Mouse (Mus musculus): ENCODE results near the gene AI481877.

GRCm38 (mm10) chr4:59125053-59125452 is 13.7 kb downstream of the AI481877 start:
- no peak for TF ChIP-seq MAX (IDR thresholded peaks at IDR 0.05; ENCODE audit: low read length)
- TF ChIP-seq E2F4 (IDR thresholded peaks at IDR 0.05; ENCODE audit: borderline replicate concordance, low read depth, low read length): no peak
